Mouse (Mus musculus) cortical plate, adult 2 months (tissue): Measurements from ENCODE around the gene Lrrc20. TPM values are rescaled to one million over a fixed set of nuclear protein-coding genes. Genes with fewer than 3 reads are reported as not detected.
A peak's percentile ranks its signal among the peaks of the same experiment; 100 is the strongest.

Experiments used
- H3K27ac ChIP-seq: fragments of 200-500 bp; 2 replicates; pipeline ENCODE4 v1.5.1; 2012; ENCODE audit warnings: low read length, control low read depth, inconsistent platforms; ENCODE audit not compliant: insufficient read depth
- H3K4me1 ChIP-seq: fragments of 200-500 bp; 2 replicates; pipeline ENCODE4 v1.6.1; 2011; ENCODE audit warnings: low read length; ENCODE audit not compliant: control insufficient read depth, insufficient read depth
- H3K4me3 ChIP-seq: fragments of 200-500 bp; 2 replicates; pipeline ENCODE4 v1.5.1; 2011; ENCODE audit warnings: mild to moderate bottlenecking, low read length, control low read depth; ENCODE audit not compliant: insufficient read depth
- CTCF ChIP-seq: fragments of 200-500 bp; IDR thresholded peaks from 2 replicates; pipeline ENCODE4 v1.5.1; 2011; ENCODE audit warnings: mild to moderate bottlenecking, control low read depth, low read length; ENCODE audit not compliant: insufficient read depth; ENCODE audit errors: extremely low read depth
- POLR2A ChIP-seq: fragments of 200-500 bp; IDR thresholded peaks from 2 replicates; pipeline ENCODE4 v1.6.1; 2011; ENCODE audit warnings: mild to moderate bottlenecking, low read length, control low read depth; ENCODE audit not compliant: insufficient read depth; ENCODE audit errors: extremely low read depth
- polyA plus RNA-seq: library from polyadenylated mRNA; depleted of rRNA; stranded (reverse); fragments of >200 nt; gene quantifications from 2 replicates; pipeline ENCODE4 v1.2.3, GENCODE M21; 2012; rRNA removed

The Lrrc20 gene
- polyA plus RNA-seq = 21.1 and 22.8 TPM in 2 replicates

GRCm38 (mm10) chr10:61475594-61476439 is at the start of gene Lrrc20:
TSS of gene Lrrc20 (plus strand) at chr10:61475801.
- peak within 1 kb of the TSS; percentile 52; the same call in 1 of the 2 replicates for H3K27ac ChIP-seq
- TF ChIP-seq POLR2A = peak; percentile 51; the same call in 1 of the 2 replicates
- TF ChIP-seq CTCF = no peak
- no peaks in the 10 kb centered on the region for H3K4me1 ChIP-seq
- peak within 1 kb of the TSS; percentile 83 for H3K4me3 ChIP-seq

- no peak overlapping the region for H3K27ac ChIP-seq
Observed at GRCm38 (mm10) chr10:61426251-61426757, 49.3 kb upstream of the Lrrc20 start.

DNA sequence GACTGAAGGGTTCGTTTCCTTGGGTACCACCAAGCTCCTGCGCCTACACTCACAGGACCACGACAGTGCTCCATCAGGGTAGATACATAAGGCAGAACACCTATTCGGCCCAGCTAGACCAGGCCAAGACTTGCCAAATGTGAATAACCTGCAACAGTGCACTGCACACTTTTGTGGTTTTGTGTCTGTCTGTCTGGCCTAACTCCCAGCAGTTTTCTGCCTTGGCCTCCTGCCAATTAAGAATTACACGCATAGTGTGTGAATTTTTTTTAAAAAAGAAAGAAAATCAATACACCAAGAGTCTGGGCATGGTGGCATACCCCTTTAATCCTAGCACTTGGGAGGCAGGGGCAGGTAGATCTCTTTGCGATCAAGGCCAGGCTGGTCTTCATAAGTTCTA is 47.6 kb upstream of the Lrrc20 start:
- TF ChIP-seq CTCF = no peak
- no peak for TF ChIP-seq POLR2A
- Histone ChIP-seq H3K4me1 (peaks cover 4% of the 10 kb centered on the region), H3K4me3 (no peak overlapping the region)

More at GRCm38 (mm10) chr10:61426251-61426757, 49.3 kb upstream of the Lrrc20 start:
- Histone ChIP-seq H3K4me3 (no peak overlapping the region), H3K4me1 (peaks cover 4% of the 10 kb centered on the region)
- TF ChIP-seq POLR2A (no peak), CTCF (no peak)

GRCm38 (mm10) chr10:61428416-61428815 is 47.2 kb upstream of the Lrrc20 start:
- peaks cover 4% of the 10 kb centered on the region for H3K4me1 ChIP-seq
- no peak overlapping the region for H3K4me3 ChIP-seq
- H3K27ac ChIP-seq = no peak overlapping the region
- TF ChIP-seq POLR2A (no peak), CTCF (no peak)

More for the DNA sequence above, 47.6 kb upstream of the Lrrc20 start:
- H3K27ac ChIP-seq = no peak overlapping the region

DNA sequence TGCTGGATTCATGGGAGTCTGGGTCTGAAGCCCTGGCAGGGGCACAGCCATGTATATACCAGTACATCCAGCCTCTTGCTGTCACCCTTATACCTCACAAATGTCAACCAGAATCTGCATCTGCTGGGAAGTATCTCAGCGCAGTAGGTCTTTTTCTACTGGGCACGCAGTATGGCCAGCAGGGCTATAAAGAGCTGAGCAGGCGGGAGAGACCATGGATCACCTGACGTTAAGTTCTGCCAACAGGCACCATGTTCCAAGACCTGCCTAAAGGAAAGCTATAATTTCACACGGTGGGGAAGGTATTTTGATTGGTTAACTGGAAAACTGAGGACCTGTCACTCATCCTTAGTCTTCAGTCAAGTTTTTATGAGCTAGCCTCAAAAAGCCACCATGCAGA is 46.6 kb upstream of the Lrrc20 start:
- H3K4me1 ChIP-seq = peaks cover 2% of the 10 kb centered on the region; the same call in 1 of the 2 replicates
- no peak overlapping the region for H3K27ac ChIP-seq
- TF ChIP-seq POLR2A = no peak
- TF ChIP-seq CTCF = no peak
- no peak overlapping the region for H3K4me3 ChIP-seq

DNA sequence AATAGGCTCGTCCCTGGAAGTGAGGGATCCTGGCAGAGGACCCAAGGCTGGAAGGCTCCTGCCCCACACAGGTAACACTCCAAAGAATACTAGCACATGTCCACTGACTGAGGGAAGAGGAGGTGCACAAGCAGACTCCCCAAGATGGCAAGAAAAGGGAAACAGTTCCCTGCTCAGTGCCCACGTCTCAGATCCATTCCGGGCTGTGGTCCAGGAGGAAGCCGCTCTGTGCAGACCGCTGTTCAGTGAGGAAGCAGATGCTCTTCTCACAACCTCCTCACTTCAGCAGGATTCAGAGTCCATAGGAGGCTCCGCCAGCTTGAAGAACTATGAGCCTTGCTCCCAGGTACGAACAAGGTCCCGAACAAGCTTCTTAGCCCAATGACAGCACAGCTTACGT is 44.2 kb upstream of the Lrrc20 start:
- TF ChIP-seq POLR2A = no peak
- no peak for TF ChIP-seq CTCF
- Histone ChIP-seq H3K4me1 (no peaks in the 10 kb centered on the region), H3K4me3 (no peak overlapping the region), H3K27ac (no peak overlapping the region)

DNA sequence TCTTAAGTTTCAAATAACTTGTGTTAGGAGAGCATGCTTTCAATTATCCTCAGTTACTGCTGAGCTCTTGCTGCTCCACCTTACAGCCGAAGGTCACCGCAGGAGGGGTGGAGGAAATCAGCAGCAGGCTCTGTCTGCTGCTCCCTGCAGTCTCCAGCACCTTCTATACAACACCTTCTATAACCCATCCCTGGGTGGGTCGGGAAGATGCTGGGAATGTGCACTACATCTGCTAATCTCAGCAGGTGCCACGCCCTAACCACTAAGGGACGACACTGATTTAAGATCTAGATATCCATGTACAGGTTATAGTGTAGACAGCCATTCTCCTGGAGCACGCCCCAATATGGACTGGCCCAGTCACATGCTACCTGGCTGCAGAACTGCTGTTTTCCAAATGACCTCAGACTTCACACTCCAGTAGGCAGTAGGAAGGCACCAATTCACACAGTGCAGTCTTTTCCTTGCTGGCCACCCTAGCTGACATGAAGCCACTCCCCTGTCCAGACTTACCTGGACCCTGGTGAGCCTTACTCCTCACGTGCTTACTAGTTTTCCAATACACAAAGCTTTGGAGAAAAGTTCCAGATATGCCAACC is 35.3 kb upstream of the Lrrc20 start:
- TF ChIP-seq POLR2A (no peak), CTCF (no peak)
- no peak overlapping the region for H3K27ac ChIP-seq
- H3K4me3 ChIP-seq = no peak overlapping the region
- H3K4me1 ChIP-seq = peaks cover 3% of the 10 kb centered on the region

GRCm38 (mm10) chr10:61443456-61443855 is 32.1 kb upstream of the Lrrc20 start:
- TF ChIP-seq CTCF = no peak
- TF ChIP-seq POLR2A = no peak
- H3K4me3 ChIP-seq = no peak overlapping the region
- peaks cover 6% of the 10 kb centered on the region for H3K4me1 ChIP-seq
- H3K27ac ChIP-seq = no peak overlapping the region

- no peak overlapping the region for H3K4me3 ChIP-seq
- peaks cover 6% of the 10 kb centered on the region for H3K4me1 ChIP-seq
- no peak overlapping the region for H3K27ac ChIP-seq
- TF ChIP-seq POLR2A (no peak), CTCF (no peak)
Observed at GRCm38 (mm10) chr10:61443876-61444275, 31.7 kb upstream of the Lrrc20 start.
